Mouse (Mus musculus): ENCODE data around the gene Hand2.

Gene Hand2

DNA sequence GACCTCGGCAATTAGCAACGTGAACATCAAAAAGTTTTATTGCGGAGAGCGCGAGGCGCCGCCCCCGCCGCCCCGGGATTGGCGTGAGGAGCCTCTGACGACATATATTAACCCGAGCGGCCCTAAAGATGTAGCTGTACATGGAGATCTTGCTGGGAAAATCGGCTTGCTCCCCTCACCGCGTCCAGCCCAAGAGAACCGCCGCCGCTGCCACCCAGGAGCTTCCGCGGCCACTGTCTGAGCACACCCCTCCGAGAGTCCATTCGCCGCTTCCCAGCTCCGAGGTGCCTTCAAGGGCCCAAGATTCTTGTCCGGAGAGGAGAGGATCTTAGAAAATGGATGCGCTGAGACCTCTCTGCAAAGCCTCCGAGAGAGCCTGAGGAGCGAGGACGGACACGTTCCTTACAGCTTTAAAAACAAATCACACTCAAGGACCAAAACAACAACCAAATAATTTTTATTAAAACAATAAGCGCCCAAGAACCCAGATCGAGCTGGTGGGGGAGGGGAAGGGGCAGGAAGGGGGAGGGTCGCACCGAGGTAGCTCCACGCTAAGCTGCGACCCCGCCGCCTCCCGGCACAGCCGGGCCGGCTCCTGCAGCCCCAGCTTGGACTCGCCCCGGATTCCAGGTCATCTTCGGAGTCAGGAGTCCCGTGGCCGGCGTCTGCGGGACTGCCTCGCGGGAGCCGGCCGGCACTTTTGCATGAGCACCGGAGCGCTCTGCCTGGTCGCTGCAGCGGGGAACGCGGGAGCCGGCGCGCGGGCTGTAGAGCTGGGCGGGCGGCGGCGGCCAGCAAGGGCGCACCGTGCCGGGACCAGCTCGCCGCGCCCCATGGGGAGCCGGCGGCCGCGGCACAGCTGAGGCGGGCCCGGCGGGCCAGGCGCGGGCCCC is at the start of gene Hand2:
Hand2 (plus strand) TSS at position 133 of the 893 bp plus-strand sequence.
- no peak for DNase-seq (ENCODE audit: low read depth)

DNA sequence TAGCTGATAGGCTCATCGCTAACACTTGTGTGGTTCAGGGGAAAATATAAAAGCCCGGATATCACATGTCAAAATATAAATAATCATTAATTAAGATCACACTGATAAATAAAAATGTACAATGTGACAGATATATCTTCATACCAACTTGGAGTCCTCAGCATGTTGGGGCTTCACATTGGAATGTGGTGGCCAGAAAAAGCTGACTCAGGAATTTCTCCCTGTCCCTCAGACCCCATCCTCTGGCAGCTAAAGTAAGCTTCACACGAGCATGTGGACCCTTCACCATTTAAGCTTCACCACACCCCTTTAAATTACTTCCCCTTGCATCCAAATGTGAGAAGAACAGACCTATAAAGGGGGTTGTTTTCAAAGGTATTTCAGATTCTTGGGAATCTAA is 47.7 kb upstream of the Hand2 start:
- DNase-seq (ENCODE audit: low read depth) = no peak

DNA sequence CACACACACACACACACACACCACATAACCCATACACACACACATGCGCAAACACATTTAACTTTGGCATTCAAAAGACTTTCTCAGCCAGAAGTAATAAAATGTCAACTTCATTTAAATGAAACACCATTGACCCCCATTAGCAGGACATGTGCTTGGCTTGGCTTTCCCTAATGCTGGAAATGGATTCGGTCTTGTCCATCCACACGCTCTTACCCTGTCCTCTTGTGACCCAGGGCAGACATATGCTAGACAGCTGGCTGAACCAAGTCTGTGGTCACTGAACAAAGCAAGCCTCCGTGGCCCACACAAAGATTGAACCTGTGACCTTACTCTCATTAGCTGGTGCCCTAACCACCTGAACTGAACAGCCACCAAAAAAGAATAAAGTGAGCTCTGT is 27.3 kb upstream of the Hand2 start:
- DNase-seq (ENCODE audit: low read depth) = no peak

DNA sequence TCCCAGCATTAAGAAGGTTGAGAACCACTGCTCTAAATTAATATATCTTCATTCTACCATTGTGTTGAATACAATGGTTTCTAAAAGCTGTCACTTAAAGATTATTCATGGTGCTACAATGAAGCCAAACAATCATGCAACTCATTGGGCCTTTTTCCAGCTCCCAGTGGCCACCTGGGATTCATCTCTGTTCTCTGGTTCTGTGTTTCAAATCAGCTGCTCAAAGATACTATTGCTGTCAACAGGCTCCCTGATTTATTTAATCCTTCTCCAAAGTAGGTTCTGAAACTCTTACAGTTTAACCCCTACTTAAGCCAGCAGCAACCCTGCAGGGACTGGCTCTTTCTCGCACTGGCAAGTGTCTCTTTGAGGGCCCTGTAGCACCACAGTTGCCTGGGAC is 17.3 kb upstream of the Hand2 start:
- no peak for DNase-seq (ENCODE audit: low read depth)

DNA sequence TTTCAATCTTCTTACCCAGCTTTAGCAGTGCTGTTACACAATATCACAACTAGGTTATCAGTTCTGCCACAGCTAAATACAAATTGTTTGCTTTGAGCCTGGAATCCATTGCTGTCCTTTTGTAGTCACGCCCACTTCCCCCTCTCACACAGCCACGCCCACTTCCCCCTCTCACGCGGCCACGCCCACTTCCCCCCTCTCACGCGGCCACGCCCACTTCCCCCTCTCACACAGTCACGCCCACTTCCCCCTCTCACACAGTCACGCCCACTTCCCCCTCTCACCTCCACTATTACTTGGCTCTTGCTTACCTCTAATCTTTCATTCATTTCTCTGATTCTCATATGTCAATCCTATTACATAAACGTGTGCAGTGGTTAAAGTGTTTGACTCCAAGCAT is 15.8 kb upstream of the Hand2 start:
- no peak for DNase-seq (ENCODE audit: low read depth)

DNA sequence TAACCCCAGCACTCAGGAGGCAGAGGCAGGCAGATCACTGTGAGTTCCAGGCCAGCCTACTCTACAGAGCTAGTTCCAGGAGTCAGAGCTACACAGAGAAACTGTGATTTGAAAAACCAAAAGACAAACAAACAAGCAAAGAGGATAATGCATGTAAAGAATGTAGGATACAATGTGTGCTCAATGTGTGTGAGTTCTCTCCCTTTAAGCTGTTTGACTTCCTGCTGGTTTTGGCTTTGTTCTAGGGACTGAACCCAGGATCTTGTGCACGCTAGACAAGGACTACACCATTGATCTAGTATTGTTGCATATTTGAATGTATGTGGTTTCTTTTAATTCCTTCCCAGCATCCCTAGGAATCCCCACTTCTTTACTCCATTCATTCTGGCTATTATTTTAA is 14.3 kb upstream of the Hand2 start:
- no peak for DNase-seq (ENCODE audit: low read depth)

DNA sequence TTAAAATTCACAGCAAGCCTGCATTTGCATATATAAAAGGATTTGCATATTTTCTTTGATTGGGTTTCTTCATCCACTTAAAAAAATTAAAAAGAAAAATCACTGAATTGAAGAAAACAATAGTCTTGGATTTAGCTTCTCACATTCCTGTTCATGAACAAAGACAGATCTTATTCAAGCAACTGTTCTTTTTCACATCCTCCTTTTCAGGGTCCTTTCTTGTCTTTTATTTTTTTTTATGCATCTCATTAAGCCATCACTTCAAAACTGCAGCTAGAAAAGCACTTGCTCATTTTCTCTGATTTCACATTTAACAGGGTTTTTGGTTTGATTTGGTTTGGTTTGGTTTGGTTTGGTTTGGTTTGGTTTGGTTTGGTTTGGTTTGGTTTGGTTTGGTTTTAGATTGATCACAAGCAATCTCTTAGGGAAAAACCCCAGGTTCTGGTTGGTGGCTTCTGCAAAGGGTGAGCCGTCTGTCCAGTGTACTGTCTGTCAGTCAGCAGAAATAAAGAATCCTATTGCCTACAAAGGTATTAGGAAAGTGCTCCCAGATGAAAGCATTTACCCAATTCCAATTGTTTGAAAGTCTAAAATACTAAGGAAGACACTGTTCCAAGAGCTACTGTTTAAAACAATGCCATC is 10.8 kb upstream of the Hand2 start:
- DNase-seq (ENCODE audit: low read depth) = no peak

DNA sequence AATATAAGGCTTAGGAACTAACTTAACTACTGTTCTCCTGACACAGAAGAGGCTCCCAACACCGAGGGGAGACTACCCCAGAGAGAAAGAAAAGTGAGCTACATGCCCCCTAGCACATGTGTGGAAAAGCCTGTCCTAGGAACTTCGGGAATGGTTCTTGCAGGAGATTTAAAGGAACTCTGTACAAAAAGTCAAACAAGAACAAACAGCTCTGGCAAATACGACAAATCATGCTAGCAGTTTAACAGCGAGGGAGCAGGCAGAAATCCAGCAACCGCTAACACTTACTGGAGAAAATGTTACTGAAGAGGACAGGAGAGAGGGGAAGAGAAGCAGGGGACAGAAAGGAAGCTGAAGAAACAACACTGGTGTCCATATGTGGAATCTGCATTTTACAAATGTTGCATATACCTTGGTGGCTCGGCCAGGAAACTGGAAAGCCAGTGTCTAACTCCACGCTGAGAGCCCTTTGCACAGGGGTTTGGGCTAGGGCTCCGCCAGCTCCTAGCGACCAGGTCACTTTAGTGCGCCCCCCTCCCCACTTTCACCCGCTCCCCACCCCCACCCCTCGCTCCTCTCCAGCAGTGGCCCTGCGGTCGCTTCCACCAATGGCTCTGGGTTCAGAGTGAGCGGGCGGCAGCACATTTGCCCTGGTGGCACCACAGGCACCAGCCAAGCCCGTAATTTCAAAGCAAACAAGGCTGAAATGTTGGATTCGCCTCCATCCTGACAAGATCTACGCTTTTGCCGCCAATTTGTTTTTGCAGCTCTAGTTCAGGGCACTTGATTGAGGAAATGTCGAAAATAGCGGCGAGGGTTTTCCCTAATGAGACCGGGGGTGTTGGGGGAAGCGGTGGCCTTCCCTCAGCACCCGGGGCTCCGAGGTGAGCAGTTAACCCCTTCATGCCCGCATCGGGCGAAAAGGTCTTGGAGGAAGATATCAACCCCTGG is 8.5 kb upstream of the Hand2 start:
- no peak for DNase-seq (ENCODE audit: low read depth)

DNA sequence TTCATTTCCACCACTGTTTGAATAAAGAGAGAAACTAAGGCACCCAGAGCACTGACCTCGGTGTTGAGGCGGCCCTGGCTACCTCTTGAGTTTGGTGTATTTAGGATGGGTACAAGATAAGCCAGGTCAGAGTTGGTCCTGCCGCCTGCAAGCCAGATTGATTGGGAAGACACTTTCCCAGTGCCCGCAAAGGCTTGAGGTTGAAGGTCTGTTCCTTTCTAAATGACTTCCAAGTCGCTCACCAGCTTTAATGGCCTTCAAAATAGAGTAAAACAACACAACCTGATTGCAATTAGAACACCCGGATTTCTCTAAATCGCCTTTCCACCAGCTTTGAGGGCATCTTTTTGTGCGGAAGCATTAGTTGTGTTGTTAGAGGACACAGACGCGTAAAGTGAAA is 7.2 kb upstream of the Hand2 start:
- DNase-seq (ENCODE audit: low read depth) = no peak

DNA sequence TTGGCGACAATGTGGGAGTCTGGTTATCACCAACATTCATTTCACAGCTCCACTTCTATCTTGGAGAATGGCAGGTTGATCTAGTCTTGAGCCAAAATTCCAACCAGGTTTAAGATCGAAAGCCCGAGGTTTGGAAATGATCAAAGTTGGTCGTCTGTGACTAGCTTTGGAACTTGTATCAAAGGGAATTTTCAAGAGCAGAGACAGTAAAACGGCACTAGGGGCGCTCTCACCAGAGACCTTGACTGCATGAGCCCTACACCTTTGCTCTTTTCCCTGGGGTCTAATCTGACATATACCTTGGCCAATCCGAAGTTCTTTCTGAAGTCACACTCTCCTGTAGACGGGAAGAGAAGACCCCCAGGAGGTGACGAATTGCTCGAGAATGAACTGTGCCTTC is 6.6 kb upstream of the Hand2 start:
- no peak for DNase-seq (ENCODE audit: low read depth)

DNA sequence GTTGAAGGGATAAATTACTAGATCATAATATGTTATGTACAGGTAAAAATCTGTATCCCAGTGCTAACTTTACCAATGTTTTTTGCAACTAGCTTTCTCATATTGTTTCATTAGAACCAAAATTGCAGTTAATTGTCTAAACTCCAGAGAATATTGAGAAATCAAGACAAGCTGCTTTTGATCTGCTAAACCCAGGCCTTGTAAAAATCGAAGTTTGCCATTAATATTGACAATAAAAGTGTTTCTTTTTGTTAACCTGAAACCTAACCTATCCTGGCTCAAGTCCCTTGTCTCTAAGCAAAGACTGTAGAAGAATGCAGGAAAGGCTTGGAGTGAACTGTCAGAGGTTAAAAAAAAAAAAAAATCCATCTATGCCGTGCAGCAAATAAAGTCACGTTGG is 5.3 kb upstream of the Hand2 start:
- DNase-seq (ENCODE audit: low read depth) = no peak

DNA sequence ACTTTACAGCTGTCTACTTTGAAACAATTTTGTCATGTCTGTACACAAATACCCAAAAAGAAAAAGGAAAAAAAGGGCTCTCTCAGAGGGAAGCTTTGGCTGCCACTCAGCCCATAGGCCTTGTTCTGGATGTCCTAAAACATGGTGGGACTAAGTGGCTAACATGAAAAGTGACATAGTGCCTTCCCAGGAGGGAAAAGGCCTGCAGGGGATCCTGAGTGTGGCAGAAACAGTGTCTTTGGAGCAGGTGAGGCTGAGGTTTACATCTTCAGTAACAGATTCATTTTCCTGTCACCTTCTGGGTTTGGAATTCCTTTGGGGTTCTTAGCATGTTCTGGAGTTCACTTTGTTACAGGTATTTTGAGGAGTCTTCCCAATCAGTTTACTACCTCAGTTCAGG is 3.7 kb upstream of the Hand2 start:
- DNase-seq (ENCODE audit: low read depth) = no peak

DNA sequence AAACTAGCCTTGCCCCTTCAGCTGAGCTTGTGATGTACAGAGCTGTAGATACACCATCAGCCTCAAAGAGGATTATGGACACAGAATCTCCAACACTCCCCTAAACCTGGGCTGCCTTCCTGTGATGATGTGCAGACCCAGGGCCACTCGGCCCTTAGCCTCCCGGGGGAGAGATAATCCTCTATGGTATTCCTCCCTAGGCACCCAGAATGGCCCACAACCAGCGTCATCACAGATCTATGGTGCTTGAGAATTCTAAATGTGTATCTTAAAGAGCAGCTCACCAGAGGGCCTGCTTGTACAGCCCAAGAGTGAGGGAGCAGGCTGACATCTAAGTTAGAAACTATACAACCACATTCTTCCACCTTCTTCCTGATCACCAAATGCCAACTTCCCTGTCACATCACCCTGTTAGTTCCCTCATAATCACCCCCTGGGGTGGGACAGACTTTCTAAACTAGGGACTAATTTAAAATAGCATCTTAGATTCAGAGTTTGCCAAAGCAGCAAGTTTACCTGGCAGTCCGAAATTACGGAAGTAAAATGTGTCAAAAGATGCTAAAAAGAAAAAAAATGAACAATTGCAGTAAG is 2.8 kb upstream of the Hand2 start:
- DNase-seq (ENCODE audit: low read depth) = no peak

DNA sequence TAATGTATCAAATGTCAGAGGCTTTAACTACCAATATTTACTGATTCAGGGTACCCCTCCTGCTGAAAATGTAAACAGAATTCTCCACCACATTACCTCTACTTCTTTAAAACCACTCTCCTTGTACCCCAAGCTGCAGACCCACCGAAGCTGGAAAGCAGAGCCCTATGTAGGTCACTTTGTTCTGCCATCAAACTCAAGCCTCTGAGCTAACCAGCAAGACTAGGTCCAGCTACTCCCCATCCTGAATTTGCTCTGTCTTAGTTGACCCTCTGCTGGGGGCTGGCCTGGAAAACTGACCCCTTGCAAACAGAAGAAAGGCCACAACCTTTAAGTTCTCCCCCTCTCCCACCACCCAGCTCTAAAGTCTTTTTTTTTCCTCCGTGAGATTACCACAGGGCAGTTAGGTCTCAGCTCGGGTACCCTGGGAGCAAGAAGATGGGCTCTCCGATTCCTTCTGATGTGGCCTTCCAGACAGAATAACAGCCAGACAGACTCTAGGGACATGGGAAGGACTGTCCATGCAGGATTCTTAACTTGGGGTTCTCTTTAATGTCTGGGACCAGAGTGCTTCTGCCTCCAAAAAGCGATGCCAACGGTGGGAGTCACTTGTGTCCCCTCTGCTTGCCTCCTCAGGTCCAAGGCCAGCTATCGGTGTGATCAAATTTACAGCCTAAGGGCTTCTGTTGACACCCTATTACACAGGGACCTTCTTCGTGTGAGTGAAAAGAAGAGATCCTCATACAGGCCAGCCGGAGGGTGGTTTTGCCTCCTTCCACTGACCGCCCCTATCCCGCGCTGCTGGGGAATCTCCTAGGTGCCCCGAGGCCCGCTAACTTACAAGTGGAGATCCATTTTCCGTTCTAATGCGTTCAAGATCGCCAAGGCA is 1.4 kb upstream of the Hand2 start:
- DNase-seq (ENCODE audit: low read depth) = no peak

DNA sequence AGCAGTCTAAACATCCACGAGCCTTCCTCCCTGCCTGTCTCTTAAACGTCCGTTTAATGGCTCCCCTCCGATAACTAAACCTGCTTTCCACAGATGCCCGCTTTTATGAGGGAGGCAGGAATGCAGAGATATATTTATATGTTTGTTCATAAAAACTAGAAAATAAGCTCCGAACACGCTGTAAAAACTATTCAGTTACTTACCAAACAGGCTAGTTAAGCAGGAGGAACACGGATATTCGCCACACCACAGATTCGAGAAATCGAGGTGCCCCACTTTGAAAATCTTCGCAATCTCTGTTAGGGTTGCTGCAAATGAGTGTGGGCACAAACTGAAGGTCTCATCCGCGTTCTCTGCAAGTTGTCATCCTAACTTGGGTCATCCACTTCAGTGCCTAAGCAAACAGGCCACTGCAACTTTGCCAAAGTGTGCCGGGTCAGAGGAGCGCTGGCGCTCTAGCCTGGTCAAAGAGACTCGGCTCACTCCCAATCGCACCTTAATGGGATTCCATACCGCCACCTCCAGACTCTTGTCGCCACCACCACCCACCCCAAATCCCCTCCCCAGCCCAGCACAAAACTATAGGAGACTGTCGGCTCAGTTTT is 700 bp upstream of the Hand2 start:
- no peak for DNase-seq (ENCODE audit: low read depth)

DNA sequence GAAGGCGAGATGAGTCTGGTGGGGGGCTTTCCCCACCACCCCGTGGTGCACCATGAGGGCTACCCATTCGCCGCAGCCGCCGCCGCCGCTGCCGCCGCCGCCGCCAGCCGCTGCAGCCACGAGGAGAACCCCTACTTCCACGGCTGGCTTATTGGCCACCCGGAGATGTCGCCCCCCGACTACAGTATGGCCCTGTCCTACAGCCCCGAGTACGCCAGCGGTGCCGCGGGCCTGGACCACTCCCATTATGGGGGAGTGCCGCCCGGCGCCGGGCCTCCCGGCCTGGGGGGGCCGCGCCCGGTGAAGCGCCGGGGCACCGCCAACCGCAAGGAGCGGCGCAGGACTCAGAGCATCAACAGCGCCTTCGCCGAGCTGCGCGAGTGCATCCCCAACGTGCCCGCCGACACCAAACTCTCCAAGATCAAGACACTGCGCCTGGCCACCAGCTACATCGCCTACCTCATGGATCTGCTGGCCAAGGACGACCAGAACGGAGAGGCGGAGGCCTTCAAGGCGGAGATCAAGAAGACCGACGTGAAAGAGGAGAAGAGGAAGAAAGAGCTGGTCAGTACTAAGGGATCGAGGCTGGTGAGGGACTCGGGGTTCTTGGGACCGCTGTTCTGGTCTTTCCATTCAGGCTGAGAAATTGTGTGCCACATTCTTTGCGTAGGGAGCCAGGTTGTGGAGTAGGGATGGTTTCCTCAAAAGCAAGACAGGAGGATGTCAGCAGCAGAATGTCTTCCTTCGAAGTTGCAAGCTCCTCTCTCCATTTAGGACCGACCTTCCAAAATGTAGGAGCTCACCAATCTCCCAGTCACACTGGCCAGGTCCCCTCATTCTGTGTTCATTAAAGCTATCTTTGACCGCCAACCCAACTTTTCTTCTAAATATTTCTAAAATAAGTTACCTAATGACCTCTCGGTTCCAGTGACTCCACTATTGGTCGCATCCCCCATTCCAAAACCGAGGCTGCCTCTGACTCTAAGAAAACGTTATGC is 1.4 kb downstream of the Hand2 start:
- DNase-seq (ENCODE audit: low read depth) = no peak

DNA sequence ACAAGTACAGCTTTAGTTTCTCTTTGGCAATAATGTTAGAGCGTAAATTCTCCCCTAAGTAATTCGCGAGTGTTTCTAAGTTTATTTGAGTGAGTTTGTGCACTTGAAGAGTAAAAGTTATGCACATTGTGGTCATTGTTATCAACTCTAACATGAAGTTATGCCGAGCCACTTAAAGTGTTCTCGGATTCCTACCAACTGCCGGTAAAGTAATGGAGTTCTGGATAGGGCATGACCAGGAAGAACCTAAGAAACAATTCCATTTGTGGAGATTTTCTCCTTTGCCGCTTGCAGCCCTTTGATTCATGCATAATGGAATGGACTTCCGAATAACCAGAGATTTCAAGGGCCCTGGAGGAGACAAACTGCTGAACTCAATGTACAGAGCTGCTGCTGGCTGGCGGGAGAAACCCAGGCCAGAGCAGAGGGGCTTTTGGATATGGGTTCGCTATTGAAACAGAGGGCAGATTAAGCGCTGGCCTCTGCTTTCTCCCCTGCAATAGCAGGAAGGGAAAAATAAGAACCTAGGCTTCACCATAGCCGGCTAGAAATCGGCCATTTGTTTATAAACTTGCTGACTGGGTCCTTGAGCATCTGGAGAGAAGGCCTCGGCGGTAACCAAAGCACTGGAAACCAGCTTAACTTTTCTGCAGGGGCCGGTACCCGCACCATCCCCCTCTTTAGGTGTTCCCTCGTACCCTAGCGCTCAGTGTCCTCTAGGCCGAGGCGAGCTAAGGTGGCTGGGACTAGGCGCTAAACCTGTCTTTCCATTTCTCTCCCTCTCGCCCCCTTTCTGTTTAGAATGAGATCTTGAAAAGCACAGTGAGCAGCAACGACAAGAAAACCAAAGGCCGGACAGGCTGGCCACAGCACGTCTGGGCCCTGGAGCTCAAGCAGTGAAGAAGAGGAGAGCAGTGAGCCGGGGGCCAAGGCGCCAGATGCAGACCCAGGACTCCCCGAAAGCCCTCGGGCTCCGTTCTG is 2.5 kb downstream of the Hand2 start:
- no peak for DNase-seq (ENCODE audit: low read depth)

DNA sequence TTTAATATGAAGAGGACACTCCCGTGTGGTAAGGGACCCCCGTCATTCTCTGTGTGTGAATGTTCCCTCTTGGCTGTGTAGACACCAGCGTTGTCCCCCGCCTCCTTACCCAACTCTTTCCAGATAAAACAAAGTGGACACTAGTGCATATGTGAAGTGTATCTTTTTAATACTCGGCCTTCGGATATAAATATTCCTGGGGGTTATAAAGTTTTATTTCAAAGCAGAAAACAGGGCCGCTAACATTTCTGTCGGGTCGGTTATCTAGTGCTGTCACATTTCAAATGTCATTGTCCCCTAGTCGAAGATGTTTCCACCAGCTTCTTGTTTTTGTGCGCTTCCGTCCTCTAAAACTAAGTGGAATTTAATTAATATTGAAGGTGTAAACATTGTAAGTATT is 3.3 kb downstream of the Hand2 start:
- no peak for DNase-seq (ENCODE audit: low read depth)

Data from c-Kit-positive CD71-negative TER-119-negative erythroid progenitor cells, embryonic 14.5 days (primary cell).